Mouse (Mus musculus) right cerebral cortex, adult 18-20 months (tissue): ENCODE results near the gene Sav1.

Experiments used
- DNase-seq: peaks from one replicate; pipeline ENCODE4 v3.0.0; 2022; ENCODE audit warnings: mixed read lengths

Sav1 gene

DNA sequence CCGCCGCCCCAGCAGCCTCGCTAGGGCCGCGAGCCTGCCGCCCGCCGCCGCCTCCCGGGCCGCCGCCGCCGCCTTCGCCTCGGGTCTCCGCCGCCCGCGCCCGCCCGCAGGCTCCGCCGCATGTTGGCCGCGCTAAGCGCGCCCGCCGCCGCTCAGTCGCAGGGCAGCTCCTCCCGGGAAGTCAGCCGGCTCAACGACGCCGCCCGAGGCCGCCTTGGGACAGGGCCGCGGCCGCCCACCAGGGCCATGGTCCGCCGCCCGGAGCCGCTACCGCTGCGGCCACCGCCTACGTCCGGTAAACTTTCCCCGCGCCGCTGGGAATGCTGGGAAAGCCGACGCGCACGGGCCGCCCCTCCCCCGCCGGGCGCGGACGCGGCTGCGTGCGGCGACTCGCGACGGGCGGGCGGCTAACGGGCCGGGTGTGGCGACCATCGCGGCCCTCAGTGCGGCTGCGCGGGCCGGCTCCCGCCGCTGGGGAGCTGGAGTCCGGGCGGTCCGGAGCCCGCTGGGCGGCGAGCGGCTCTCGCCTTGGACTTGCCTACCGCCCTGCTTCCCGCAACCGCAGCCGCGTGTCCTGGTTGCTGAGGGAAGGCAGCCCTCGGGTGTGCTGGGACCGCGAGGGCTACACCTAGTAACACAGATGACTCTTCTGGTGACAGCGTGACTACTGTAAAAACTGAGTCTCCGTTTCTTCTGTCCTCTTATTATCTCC is at the start of gene Sav1:
Gene Sav1 (minus strand): TSS at position 217 of the 712 bp plus-strand sequence.
- peak; percentile 88 for DNase-seq

DNA sequence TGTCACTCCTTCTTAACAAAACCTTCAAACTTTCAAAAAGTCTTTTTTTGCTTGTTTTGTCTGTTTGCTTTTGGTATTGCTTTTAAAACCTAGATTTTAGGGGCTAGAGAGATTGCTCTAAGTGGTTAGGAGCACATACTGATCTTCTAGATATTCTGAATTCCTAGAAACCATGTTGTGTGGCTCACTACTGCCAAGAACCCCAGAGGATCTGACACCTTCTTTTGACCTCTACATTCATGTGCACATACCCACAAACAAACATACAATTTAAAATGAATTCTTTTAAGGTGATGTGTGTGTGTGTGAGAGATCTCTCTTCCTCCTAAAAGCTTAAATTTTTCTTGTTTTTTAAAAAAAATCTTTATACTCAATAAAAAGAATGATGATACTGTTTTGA is 39.4 kb upstream of the Sav1 start:
- DNase-seq: no peak

DNA sequence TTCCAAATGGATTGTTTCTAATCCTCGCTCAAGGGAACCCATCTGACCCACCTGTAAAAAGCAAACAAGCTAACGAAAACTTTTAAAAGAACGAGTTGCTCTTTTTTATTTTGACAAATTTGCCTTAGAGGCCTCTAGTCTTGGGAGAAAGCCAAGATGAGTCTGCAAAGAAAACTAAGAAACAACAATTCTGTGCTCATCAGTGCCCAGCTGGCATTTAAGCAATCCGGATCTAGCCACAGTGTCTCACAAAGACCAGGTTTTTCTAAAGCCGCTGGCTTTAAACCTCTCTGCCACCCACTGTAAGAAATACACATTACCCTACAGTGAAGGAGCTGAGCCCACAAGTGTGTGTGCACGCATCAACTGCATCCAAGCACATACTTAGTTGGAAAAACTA is 38.6 kb upstream of the Sav1 start:
- no peak for DNase-seq

DNA sequence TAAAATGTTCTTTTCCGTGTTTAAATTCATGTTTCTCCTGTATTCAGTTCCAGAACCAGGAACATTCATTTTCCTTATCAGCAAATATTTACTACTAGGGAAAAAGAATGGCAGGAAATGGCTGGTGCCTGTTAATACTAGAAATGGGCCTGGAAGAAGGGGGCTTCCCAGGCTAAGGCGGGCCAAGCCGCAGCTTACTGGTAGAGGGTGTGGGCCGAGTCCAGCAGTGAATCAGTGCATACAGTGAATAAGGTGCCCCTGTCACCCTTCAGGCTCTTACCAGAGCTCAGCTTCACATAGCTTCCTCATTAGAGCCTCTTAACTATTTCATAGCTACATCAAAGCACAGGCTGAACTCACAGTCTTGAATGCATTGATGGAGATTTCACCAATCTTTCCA is 36.8 kb upstream of the Sav1 start:
- DNase-seq: no peak

DNA sequence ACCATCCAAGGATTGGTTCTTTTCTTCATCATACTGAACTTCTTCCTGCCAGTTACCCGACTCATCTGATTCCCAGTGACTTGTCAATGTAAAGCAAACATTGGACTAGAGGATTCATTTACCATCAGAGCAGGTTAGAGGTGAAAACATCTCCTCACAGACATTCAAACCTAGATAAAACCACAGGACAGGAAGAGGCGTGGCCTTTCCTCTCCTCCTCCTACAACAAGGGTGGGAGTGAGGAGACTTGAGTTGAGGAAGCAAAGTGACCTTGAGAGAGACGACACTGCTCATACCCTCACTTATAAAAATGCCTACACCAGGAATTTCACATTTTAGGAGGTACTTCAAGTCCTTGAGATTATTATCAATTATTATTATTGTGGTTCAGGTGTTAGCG is 31.4 kb upstream of the Sav1 start:
- DNase-seq: no peak

DNA sequence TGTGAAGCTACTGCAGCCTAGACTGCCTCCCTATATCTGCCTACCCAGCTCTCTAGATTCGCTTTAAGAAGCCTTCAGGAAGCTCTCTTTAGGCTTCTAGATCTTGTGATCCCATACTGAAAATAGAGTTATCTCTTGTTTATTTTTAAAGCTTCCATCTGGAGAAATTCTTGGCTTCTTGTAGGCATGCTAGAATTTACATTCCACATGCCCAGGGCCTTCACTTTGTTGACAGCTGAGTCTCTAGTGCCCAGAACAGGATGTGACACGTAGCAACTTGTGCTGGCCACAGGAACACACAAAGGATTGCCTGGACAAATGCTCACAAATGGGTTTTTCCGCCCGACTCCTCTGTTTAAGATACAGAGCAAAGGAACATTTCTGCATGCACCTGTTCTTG is 29.1 kb upstream of the Sav1 start:
- no peak for DNase-seq

DNA sequence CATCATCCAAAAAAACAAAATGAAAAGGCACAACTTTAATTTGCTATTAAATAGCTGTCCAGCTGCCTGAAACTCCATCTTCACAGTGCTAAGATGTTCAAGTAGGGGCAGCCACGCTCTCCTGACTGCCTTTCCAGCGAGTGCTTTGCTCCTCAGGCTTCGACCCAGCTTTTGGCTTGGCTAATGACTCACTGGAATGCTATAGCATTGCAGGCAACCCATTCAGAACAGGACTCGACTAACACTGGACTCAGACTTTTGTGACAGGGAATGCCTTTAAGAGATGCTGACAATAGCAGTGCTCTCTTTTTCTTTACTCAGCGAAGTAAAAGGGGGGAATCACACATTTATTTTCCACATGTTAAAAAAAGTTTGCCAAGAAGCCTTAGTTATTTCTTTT is 24.9 kb upstream of the Sav1 start:
- DNase-seq: no peak

DNA sequence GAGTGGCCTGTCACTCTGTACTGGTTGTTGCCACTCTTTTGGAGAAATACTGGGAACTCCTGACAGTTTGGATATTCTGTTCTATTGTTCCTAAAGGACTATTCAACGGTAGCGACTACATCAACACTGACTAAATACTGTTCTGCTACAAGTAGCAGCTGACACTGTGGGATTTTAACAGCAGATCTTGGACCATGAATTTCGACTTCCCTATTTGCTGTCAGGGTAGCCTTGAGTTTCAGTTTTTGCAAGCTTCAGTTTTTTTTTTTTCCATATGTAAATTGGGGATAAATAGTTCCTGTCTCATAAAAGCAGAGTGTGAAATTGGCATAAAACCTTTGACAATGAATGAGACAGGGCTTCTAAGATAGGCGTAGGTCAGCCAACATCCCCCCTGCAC is 23.6 kb upstream of the Sav1 start:
- no peak for DNase-seq

DNA sequence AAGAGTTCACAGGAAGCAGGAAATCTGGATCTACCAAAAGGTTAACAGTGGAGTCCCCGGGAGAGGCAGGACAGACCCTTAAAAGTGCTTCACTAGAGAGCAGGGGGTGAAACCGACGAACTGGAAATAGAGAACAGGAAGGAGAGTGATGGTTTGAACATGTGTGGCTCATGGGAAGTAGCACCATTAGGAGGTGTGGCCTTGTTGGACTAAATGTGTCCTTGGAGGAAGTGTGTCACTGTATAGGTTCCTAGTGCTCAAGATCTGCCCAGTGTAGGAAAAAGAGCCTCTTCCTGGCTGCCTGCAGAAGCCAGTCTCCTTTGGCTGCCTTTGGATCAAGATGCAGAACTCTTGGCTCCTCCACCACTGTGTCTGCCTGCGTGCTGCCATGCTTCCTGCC is 18.3 kb upstream of the Sav1 start:
- no peak for DNase-seq

DNA sequence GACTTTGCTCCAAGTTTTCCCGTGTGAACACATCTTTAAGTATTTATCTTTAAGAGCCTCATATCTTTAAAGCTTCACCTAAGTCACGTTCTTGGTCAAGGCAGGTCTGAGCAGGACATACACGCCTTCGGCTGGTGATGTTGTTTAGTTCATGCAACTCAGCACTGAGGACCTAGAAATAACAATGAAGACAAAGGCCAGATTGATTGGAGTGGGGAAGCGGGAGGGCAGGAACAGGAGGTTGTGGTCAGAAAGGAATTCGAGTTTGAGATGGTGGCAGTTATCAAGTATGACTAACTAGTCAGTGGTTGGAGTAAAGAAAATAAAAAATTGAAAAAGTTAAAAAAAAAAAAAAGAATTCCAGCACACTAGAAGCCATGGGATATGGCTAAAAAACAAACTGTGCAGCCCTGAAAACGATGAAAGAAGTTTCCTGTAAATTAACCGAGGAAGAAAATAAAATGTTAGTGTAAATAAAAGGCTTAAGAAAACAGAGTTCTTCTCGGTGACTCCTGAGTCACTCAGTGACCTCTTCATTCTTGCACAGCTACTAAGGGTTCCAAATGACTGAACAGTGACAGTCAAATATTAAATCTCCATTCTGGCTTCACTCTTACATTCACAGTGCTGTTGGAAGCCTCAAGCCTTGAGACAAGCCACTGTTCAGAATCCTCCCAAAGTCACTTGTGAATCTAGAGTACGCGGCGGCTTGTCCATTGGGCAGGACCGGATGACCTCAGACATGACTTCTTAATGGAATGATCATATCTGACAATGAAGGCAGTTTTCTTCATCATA is 11.6 kb upstream of the Sav1 start:
- DNase-seq: no peak

DNA sequence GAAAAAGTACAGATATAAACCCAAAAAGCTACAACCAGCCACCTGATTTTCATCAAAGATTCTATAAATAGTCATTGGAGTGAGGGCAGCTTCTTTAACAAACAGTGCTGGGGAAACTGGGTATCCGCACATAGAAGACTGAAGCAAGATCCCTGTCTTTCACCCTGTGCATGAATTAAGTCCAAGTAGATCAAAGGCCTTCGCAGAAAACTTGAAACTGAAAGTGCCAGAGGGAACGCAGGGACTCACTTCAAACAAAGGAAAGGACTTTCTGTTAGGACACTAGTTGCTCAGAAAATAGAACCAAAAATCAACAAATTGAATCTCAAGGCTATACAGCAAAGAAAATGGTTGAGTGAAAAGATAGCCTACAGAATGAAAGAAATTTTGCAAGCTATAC is 8.6 kb upstream of the Sav1 start:
- no peak for DNase-seq

DNA sequence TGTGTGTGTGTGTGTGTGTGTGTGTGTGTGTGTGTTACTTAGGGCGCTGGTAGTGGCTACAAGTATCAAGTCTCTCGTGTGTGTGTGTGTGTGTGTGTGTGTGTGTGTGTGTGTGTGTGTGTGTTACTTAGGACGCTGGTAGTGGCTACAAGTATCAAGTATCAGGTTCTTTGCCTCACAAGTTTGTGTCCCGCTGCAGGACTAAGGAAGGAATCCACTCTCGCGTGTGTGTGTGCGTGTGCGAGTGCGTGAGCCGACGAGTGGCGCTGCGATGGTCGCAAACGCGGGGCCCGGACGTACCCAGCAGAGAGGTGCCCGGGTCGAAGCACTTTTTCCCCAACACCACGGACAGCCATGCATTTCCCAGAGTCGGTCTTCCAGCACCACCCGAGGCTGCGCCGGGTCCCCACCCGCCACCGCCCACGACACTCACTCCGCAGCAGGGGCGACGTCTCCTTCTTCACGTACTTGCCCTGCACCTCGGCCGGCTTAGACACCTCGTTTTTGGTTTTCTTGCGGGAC is 500 bp downstream of the Sav1 start:
- peak; percentile 38 for DNase-seq

DNA sequence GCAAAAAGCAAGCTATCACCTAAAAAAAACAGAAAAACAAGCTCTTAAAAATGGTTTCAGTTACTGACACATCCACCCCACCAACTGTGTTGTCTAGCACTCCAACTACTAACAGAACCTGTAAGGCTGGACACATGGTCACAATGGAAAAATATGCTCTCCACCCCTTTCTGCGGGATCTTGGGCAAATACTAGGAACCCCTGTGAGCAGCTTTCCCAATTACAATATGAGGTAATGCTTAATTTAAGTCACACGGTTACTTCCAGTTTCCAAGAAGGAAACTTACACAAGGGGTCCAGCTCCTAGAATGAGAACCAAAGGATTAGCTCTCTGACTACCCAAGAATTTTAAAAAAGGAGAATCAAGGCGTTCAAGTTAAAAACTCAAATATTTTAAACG is 1.3 kb downstream of the Sav1 start:
- no peak for DNase-seq

DNA sequence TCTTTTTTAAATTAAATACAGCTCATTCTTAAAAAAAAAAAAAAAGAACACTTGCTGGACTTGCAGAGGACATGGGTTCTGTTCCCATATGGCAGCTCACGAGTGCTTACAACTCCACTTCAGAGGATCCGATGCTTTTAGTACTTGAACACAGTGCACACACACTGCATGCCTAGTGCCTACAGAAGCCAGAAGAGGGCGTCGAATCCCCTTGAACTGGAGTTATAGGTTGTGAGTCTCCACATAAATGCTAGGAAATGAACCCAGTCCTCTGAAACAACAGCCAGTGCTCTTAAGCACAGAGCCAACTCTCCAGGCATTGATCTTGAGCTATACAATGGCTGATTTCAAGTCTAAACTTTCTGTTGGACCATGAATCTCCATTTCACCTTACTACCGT is 3.9 kb downstream of the Sav1 start:
- DNase-seq: no peak

DNA sequence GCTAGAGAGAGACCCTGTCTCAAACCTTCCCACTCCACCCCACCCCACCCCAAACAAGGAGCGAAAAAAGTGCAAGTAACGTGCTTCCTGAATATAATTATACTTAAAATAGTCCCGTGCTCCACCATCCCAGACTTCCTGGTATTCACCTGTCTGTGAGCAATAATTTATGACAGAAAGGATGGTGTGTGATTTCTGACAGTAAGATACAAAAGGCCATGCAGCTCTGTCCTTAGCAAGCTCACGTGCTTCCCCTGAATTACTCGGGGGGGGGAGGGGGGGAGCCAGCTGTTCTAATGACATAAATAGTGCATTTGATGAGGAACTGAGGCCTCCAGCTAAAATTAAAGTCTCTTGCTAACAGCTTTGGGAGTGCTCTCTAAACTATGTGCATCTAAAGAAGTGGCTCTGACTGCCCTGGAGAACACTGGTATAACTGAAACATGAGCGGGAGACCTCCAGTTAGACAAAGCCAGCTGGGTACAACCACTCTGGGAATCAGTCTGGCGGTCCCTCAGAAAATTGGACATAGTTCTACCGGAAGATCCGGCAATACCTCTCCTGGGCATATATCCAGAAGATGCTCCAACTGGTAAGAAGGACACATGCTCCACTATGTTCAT is 9.3 kb downstream of the Sav1 start:
- no peak for DNase-seq

DNA sequence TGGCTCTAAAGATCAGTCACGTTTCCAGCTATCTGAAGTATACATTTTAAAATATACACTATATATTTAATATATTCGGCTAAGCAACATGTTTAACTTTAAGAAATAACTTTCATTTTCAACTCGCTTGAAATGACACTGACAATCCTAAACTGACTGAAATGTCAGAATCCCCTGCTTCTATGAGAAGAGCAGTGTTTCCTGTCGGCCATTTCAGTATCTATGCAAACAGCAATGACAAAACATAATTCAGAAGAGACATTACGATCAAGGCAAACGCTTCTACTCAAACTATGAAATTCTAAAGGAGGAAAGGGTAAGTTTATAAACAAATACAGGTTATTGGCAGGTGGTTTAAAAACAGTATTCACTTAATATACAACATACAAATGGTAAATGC is 10.1 kb downstream of the Sav1 start:
- DNase-seq: no peak

DNA sequence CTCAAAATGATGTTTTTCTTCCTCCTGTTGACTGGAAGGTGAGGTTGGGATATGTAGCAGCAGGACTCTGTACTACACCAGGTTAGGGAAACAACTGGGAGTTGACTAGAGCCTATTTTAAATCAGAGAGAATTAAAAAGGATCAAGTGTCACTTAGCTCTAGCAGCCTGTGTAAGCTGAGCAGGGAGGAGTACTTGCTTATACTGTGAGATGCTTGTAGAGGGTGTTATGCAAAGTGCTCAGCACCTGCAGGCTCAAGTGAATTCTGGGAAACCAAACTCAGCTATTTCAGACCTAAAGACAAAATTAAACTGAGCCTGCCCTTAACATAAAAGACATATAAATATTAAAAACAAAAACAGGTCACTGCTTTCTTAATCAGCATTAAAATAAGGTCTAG is 13.1 kb downstream of the Sav1 start:
- DNase-seq: no peak

DNA sequence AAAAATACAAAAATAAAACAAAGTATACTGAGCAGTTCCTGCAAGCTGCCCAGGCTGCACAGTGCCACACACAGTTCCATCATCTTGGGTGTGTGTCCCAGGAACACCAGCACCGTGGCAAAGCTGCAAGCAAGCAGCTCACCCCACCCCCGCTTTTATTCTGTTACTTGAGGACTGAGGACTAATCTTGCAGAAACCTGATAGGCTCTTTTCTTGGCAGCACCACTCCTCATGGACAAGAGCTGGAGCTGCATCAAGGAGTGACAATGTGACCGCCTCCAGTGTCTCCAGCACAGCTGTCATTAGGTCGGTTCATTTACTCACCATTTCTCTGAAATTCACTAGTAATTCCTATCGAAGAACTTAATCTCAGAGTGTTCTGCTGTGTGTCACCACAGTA is 18.6 kb downstream of the Sav1 start:
- DNase-seq: no peak

DNA sequence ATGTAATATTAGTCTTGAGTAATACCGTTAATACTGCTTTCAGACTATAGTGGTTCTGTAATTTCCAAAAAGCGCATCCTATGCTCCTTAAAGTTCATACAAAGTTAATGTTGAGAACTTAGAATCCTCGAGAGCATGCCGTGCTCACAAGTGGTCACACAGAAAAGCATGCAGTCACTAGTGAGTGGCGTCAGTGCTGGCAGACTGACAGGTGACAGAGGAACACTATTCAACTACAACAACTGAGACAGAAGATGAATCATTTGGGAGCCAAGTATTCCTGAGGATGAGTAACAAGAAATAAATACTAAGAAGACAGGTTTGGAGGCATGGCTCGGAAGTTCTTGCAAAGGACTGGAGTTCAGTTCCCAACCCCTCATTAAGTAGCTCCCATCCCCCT is 19.7 kb downstream of the Sav1 start:
- no peak for DNase-seq

DNA sequence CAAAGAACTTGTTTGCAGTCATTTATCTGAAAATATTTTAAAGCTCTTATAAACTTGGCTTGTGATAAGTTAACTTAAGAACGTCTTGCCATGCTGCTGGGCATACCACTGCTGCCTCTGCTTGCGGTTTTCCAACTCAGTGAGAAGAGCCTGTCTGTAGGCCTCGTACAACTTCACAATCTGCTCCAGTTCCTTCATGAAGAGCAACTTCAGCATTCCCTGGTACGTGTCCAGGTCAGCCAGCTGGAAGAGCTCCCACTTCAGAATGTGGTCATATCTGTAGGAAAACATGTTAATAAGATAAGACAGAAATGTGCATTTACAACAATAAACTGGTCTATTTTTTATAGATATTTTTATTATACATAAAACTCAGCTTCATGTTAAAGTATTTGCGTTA is 20.7 kb downstream of the Sav1 start:
- no peak for DNase-seq

DNA sequence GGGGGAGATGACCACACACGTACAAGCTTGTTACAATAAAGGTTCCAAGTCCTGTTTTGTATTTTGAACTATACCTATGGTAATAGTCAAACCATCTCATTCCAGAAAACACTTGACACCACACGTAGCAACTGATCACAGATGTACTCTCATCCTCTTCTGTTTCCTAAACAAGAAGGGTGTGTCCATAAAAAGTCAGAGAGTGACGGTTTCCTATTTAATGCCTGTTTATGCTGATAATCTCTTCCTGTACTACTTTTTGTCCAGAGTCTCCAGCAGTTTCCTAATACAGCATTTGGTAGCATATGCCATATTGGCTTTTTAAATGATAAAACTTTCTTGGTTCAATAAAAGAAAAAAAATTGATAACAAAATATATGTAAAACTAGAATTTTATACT is 21.2 kb downstream of the Sav1 start:
- no peak for DNase-seq

DNA sequence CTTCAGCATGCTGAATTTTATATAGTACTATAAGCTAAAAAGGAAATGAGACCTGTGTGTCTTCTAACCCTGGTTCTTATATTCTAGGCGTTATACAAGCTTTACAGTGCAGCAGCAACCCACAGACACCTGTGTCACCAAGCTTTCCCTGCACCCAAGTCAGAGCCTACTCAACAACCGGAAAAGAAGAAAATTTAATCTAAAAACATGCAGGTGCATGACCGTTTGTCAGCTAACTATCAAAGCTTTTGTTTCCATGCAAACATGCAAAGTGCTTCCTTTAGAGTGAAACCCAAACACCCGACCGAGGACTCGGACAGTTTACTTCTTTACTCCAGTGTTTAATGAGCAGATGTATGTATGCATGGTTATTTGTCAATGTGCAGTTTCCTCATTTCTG is 23.7 kb downstream of the Sav1 start:
- no peak for DNase-seq

DNA sequence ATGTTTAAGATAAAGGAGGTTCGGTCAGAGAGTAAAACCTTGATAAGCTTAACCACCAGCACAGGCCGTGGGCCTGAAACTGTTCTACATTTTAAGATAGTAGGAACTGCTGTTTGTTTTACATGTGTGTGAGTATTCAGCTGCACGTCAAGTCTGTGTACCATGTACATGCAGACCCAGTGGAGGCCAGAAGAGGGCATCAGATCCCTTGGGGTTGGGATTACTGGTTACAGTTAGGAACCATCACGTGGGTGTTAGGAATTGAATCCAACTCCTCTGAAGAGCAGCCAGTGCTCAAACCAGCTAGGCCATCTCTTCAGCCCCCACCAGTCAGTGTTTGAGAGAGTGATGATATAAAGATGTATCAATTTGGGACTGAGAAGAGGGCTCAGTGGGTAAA is 24.3 kb downstream of the Sav1 start:
- peak; percentile 59 for DNase-seq

DNA sequence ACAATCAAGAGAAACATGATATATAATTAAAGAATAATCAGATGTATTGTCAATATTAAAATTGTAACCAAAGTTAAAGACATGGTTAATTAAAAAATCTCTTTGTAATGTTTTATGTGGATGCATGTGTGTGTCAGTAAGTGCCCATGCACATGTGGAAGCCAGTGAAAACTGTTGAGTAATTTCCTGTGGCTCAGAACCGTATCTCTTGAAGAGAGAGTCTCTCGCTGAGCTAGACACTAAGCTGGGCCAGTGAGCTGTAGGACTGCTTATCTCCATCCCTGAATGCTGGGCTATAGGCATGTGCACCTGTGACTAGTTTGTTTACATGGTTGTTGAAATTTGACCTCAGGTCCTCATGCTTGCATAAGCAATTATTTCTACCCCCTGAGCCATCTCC is 29.4 kb downstream of the Sav1 start:
- DNase-seq: no peak
